Mouse (Mus musculus) midbrain, embryonic 11.5 days (tissue): ENCODE measurements around the gene Psma4. TPM values are rescaled to one million over a fixed set of nuclear protein-coding genes. Genes with fewer than 3 reads are reported as not detected.
"Not testable (repeated sequence)": the region's sequence is repeated elsewhere in the genome, so short reads cannot be mapped to it uniquely, and the experiment has no call there.

ENCODE experiments used
- ATAC-seq: fragments of 200-750 bp; cut with Nextera tagmentation; 2 replicates; pipeline ENCODE4 v1.8.0; 2017; ENCODE audit warnings: moderate TSS enrichment, moderate library complexity; ENCODE audit not compliant: low FRiP score
- DNase-seq: peaks from one replicate; pipeline ENCODE4 v3.0.0; 2015; ENCODE audit warnings: low spot score; ENCODE audit errors: missing footprints
- H3K27ac ChIP-seq: fragments of 300-500 bp; sonication (generic); 2 replicates; pipeline ENCODE4 v1.5.1; 2014; ENCODE audit warnings: low read depth, low read length
- H3K27me3 ChIP-seq: fragments of 300-500 bp; sonication (generic); 2 replicates; pipeline ENCODE4 v1.6.1; 2014; ENCODE audit warnings: mild to moderate bottlenecking, low read length, moderate library complexity, mixed read lengths; ENCODE audit not compliant: control insufficient read depth, insufficient read depth
- H3K36me3 ChIP-seq: fragments of 300-500 bp; sonication (generic); 2 replicates; pipeline ENCODE4 v1.6.1; 2014; ENCODE audit warnings: mild to moderate bottlenecking, low read length, moderate library complexity, mixed read lengths; ENCODE audit not compliant: control insufficient read depth, insufficient read depth
- H3K4me1 ChIP-seq: fragments of 300-500 bp; sonication (generic); 2 replicates; pipeline ENCODE4 v1.6.1; 2014; ENCODE audit warnings: low read length; ENCODE audit not compliant: control insufficient read depth, insufficient read depth
- H3K4me2 ChIP-seq: fragments of 300-500 bp; sonication (generic); 2 replicates; pipeline ENCODE4 v1.6.1; 2014; ENCODE audit warnings: mild to moderate bottlenecking, moderate library complexity
- H3K4me3 ChIP-seq: fragments of 300-500 bp; sonication (generic); 2 replicates; pipeline ENCODE4 v1.5.1; 2014; ENCODE audit warnings: low read depth, low read length
- H3K9ac ChIP-seq: fragments of 300-500 bp; sonication (generic); 2 replicates; pipeline ENCODE4 v1.6.1; 2014; ENCODE audit warnings: low read length
- H3K9me3 ChIP-seq: fragments of 300-500 bp; sonication (generic); 2 replicates; pipeline ENCODE4 v1.6.1; 2016; ENCODE audit warnings: low read length; ENCODE audit not compliant: control insufficient read depth
- WGBS: fragments of 180-500 bp; shearing (Covaris S2); extraction: QIAGEN DNeasy Blood & Tissue Kit; methylation state at CpG from one replicate; pipeline ENCODE4 v1.1.7; 2014; 5-methylcytosine and 5-hydroxymethylcytosine counted together
- polyA plus RNA-seq: library from polyadenylated mRNA; unstranded; fragments of >200 nt; fragmentation: Nextera tagmentation; extraction: Ambion mirVana; gene quantifications from 2 replicates; pipeline ENCODE4 v1.2.1, GENCODE M21; 2014

Gene Psma4
- polyA plus RNA-seq, 1 experiment from 2014 or later = 332 TPM

- no peak overlapping the region for H3K4me2 ChIP-seq
- H3K9ac ChIP-seq = no peak overlapping the region
- DNase-seq (peak; percentile 35), ATAC-seq (no peak)
- no peaks in the 10 kb centered on the region for H3K27me3 ChIP-seq
- H3K36me3 ChIP-seq = no peaks in the 10 kb centered on the region; the same call in 1 of the 2 replicates
- H3K27ac ChIP-seq = no peak overlapping the region
- no peaks in the 10 kb centered on the region for H3K9me3 ChIP-seq
- H3K4me3 ChIP-seq = no peak overlapping the region
- 0% methylated on average over 1 of the region's 1 CpGs for WGBS
- no peaks in the 10 kb centered on the region for H3K4me1 ChIP-seq
These were observed 18.8 kb upstream of the Psma4 start for GRCm38 (mm10) chr9:54931765-54932164.

GRCm38 (mm10) chr9:54932379-54932778 is 18.2 kb upstream of the Psma4 start:
- H3K4me1 ChIP-seq = no peaks in the 10 kb centered on the region
- H3K4me3 ChIP-seq = no peak overlapping the region
- H3K27ac ChIP-seq = no peak overlapping the region
- H3K9me3 ChIP-seq = no peaks in the 10 kb centered on the region
- no peak for DNase-seq
- 75% methylated on average over 2 of the region's 2 CpGs for WGBS
- no peak for ATAC-seq
- H3K4me2 ChIP-seq = no peak overlapping the region
- no peaks in the 10 kb centered on the region; the same call in 1 of the 2 replicates for H3K36me3 ChIP-seq
- no peak overlapping the region for H3K9ac ChIP-seq
- no peaks in the 10 kb centered on the region for H3K27me3 ChIP-seq

- H3K9me3 ChIP-seq = no peaks in the 10 kb centered on the region
- WGBS = 92% methylated on average over 4 of the region's 4 CpGs
- H3K27ac ChIP-seq = no peak overlapping the region
- DNase-seq (no peak), ATAC-seq (no peak)
- no peaks in the 10 kb centered on the region for H3K4me1 ChIP-seq
- no peak overlapping the region for H3K4me2 ChIP-seq
- no peak overlapping the region for H3K9ac ChIP-seq
- no peaks in the 10 kb centered on the region for H3K36me3 ChIP-seq
- no peaks in the 10 kb centered on the region for H3K27me3 ChIP-seq
- no peak overlapping the region for H3K4me3 ChIP-seq
These were observed 8.5 kb upstream of the Psma4 start for GRCm38 (mm10) chr9:54942071-54942470.

- H3K4me3 ChIP-seq = no peak overlapping the region
- 81% methylated on average over 2 of the region's 2 CpGs for WGBS
- ATAC-seq (no peak), DNase-seq (no peak)
- no peaks in the 10 kb centered on the region for H3K36me3 ChIP-seq
- H3K27ac ChIP-seq = no peak overlapping the region
- no peaks in the 10 kb centered on the region for H3K27me3 ChIP-seq
- no peak overlapping the region for H3K4me2 ChIP-seq
- H3K4me1 ChIP-seq = no peaks in the 10 kb centered on the region
- no peaks in the 10 kb centered on the region for H3K9me3 ChIP-seq
- H3K9ac ChIP-seq = no peak overlapping the region
These were observed 6.1 kb upstream of the Psma4 start for GRCm38 (mm10) chr9:54944467-54944866.

- WGBS = 85% methylated on average over 16 of the region's 16 CpGs
- no peak overlapping the region for H3K27ac ChIP-seq
These were observed 4.3 kb upstream of the Psma4 start for GRCm38 (mm10) chr9:54946256-54946655.

GRCm38 (mm10) chr9:54949465-54949864 is 1.1 kb upstream of the Psma4 start:
- Histone ChIP-seq H3K4me1 (peaks cover 9% of the 10 kb centered on the region), H3K36me3 (peaks cover under 1% of the 10 kb centered on the region; the same call in 1 of the 2 replicates)

More at GRCm38 (mm10) chr9:54946256-54946655, 4.3 kb upstream of the Psma4 start:
- no peak overlapping the region for H3K4me2 ChIP-seq
- H3K36me3 ChIP-seq = no peaks in the 10 kb centered on the region
- H3K4me3 ChIP-seq = no peak overlapping the region
- H3K4me1 ChIP-seq = peaks cover under 1% of the 10 kb centered on the region
- ATAC-seq = no peak
- no peaks in the 10 kb centered on the region for H3K9me3 ChIP-seq
- H3K9ac ChIP-seq = no peak overlapping the region
- H3K27me3 ChIP-seq = no peaks in the 10 kb centered on the region
- no peak for DNase-seq

GRCm38 (mm10) chr9:54950162-54950561 is 428 bp upstream of the Psma4 start:
- H3K4me1 ChIP-seq, H3K27me3 ChIP-seq, DNase-seq, H3K27ac ChIP-seq, H3K9me3 ChIP-seq, H3K36me3 ChIP-seq: not testable (repeated sequence)
- H3K9ac ChIP-seq = peak overlapping the region; percentile 87
- 61% methylated on average over 8 of the region's 8 CpGs for WGBS
- H3K4me2 ChIP-seq = peak overlapping the region; percentile 76
- peak overlapping the region; percentile 85 for H3K4me3 ChIP-seq
- peak; percentile 51; the same call in 1 of the 2 replicates for ATAC-seq

More at GRCm38 (mm10) chr9:54949465-54949864, 1.1 kb upstream of the Psma4 start:
- H3K4me2 ChIP-seq = no peak overlapping the region
- no peak overlapping the region for H3K4me3 ChIP-seq
- H3K27me3 ChIP-seq = no peaks in the 10 kb centered on the region
- ATAC-seq (no peak), DNase-seq (no peak)
- no peak overlapping the region for H3K9ac ChIP-seq
- no peak overlapping the region for H3K27ac ChIP-seq
- no peaks in the 10 kb centered on the region for H3K9me3 ChIP-seq

- WGBS = 95% methylated on average over 4 of the region's 4 CpGs
- no peak for DNase-seq
- Histone ChIP-seq H3K27ac (no peak overlapping the region), H3K4me3 (no peak overlapping the region), H3K27me3 (no peaks in the 10 kb centered on the region), H3K36me3 (peaks cover 18% of the 10 kb centered on the region), H3K4me1 (no peaks in the 10 kb centered on the region), H3K9ac (no peak overlapping the region), H3K9me3 (no peaks in the 10 kb centered on the region), H3K4me2 (no peak overlapping the region)
- ATAC-seq = no peak
These were observed 10.5 kb downstream of the Psma4 start for GRCm38 (mm10) chr9:54961059-54961458.

- Histone ChIP-seq H3K27ac (no peak overlapping the region), H3K27me3 (no peaks in the 10 kb centered on the region), H3K4me3 (no peak overlapping the region), H3K9ac (no peak overlapping the region), H3K4me2 (no peak overlapping the region), H3K9me3 (no peaks in the 10 kb centered on the region), H3K36me3 (peaks cover 8% of the 10 kb centered on the region; the same call in 1 of the 2 replicates), H3K4me1 (no peaks in the 10 kb centered on the region)
- ATAC-seq (no peak), DNase-seq (no peak)
These were observed 13.1 kb downstream of the Psma4 start for GRCm38 (mm10) chr9:54963669-54964068.
